Mouse (Mus musculus): ENCODE measurements at regions not wholly inside any gene's neighbourhood (a gene's known extent, or its start where the extent isn't known, plus 50 kb on each side); places are given as distances from the start of the nearest gene placed in this dataset.

DNA sequence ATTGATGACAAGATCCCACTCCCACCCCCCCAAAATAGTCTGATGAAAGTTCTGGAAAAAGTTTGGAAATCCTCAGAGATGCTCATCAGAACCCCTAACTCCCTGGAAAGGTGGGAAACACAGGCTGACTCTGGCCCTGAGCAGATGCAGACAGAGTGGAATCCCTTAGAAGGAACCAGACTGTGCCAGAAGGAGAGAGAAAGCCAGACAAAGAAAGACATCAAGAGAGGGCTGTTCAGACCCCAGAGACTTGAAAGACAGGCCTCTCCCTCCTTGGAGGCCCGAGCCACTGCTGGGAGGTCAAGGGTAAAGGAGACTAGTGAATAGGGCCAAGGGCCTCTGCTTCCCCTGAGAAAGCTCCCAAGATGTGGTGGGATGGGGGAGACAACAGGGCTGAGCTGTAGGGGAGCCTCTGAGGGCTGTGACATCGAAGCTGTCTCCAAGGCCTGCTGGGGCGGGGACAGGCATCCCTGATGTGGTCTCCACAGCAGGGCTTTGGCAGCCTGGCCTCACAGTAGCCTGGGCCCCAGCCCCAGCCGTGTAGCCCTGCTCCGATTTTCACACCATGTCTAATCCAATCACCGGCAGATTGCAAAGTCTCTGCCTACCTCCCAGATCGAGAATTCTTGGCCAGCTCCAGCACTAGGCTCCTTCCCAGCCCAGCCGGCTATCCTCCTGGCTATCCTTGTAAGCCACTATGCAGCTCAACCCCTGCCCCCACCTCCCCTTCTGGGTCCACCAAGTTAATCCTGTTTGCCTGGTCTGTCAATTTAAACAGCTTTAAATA is 83.5 kb upstream of the Parp11 start:
- TF ChIP-seq CTCF (IDR thresholded peaks at IDR 0.05; ENCODE audit: extremely low read depth, insufficient read length, insufficient replicate concordance, low read depth, low read length): no peak
- TF ChIP-seq POLR2A (IDR thresholded peaks at IDR 0.05; ENCODE audit: low read depth, low read length): no peak

Data from small intestine, adult 2 months (tissue).